Comparison of ENCODE assay signal across 37 mouse cellular contexts in genomic region chr6:87484806-87485205, GRCm38 (mm10). TPM values are rescaled to one million over a fixed set of nuclear protein-coding genes. Genes with fewer than 3 reads are reported as not detected.
DNase-seq lines count a peak whose midpoint lies in the region; ATAC-seq lines count a peak whose summit lies in the region.
"Had no signal": no experiment of that assay in that cellular context is flagged by ENCODE, and none has a peak within 500 bp of the region (broad histone marks: within the 10 kb centered on the region; RNA-seq: fewer than 3 reads in every experiment).

No protein-coding gene starts in this region.

- H3K36me3 ChIP-seq in midbrain, embryonic 11.5 days (ENCODE audit: control insufficient read depth, insufficient read depth, low read length) = no peaks in the 10 kb centered on the region
- H3K36me3 ChIP-seq in midbrain, embryonic 16.5 days (ENCODE audit: control insufficient read depth, insufficient read depth, low read length) = no peaks in the 10 kb centered on the region
- no peaks in the 10 kb centered on the region for H3K36me3 ChIP-seq in lung, embryonic 16.5 days (ENCODE audit: control insufficient read depth, insufficient read depth, low read length)
- no peaks in the 10 kb centered on the region for H3K36me3 ChIP-seq in forebrain, embryonic 16.5 days (ENCODE audit: control insufficient read depth, insufficient read depth)
- H3K36me3 ChIP-seq: forebrain, embryonic 10.5 days; hindbrain, embryonic 13.5 days; liver, embryonic 12.5 days; midbrain, embryonic 12.5 days; neural tube, embryonic 13.5 days had no signal

- no peak overlapping the region for H3K4me2 ChIP-seq in midbrain, embryonic 11.5 days
- no peak overlapping the region for H3K4me2 ChIP-seq in midbrain, embryonic 16.5 days (ENCODE audit: low read length)
- no peak overlapping the region for H3K4me2 ChIP-seq in lung, embryonic 16.5 days (ENCODE audit: low read depth, low read length)
- H3K4me2 ChIP-seq in forebrain, embryonic 16.5 days (ENCODE audit: low read length) = no peak overlapping the region
- H3K4me2 ChIP-seq: heart, embryonic 11.5 days; hindbrain, embryonic 13.5 days; liver, embryonic 12.5 days; midbrain, embryonic 12.5 days; neural tube, embryonic 13.5 days had no signal

- H3K27ac ChIP-seq in midbrain, embryonic 11.5 days (ENCODE audit: low read depth, low read length) = no peak overlapping the region
- no peak overlapping the region for H3K27ac ChIP-seq in midbrain, embryonic 16.5 days (ENCODE audit: low read length)
- H3K27ac ChIP-seq in lung, embryonic 16.5 days (ENCODE audit: low read length) = peak overlapping the region; percentile 50
- no peak overlapping the region for H3K27ac ChIP-seq in forebrain, embryonic 16.5 days (ENCODE audit: low read length)
- H3K27ac ChIP-seq: forebrain, embryonic 10.5 days; hindbrain, embryonic 13.5 days; left cerebral cortex, adult 2 months; liver, embryonic 12.5 days; midbrain, embryonic 12.5 days had no signal

- no peak overlapping the region for H3K9ac ChIP-seq in midbrain, embryonic 11.5 days (ENCODE audit: low read length)
- H3K9ac ChIP-seq in midbrain, embryonic 16.5 days (ENCODE audit: low read depth, low read length) = no peak overlapping the region
- H3K9ac ChIP-seq in lung, embryonic 16.5 days (ENCODE audit: low read length) = no peak overlapping the region
- H3K9ac ChIP-seq in forebrain, embryonic 16.5 days (replicated peaks; ENCODE audit: low read depth, low read length) = no peak overlapping the region
- H3K9ac ChIP-seq: forebrain, postnatal 0 days; hindbrain, embryonic 13.5 days; liver, embryonic 12.5 days; liver, postnatal 0 days; midbrain, embryonic 12.5 days; neural tube, embryonic 13.5 days had no signal

- no peaks in the 10 kb centered on the region for H3K4me1 ChIP-seq in midbrain, embryonic 11.5 days (ENCODE audit: control insufficient read depth, insufficient read depth, low read length)
- no peaks in the 10 kb centered on the region for H3K4me1 ChIP-seq in midbrain, embryonic 16.5 days (ENCODE audit: control insufficient read depth, insufficient read depth, low read length)
- peaks cover 14% of the 10 kb centered on the region for H3K4me1 ChIP-seq in lung, embryonic 16.5 days (replicated peaks; ENCODE audit: control insufficient read depth, insufficient read depth, low read length)
- H3K4me1 ChIP-seq in forebrain, embryonic 16.5 days (replicated peaks; ENCODE audit: control insufficient read depth, insufficient read depth, low read length) = no peaks in the 10 kb centered on the region
- H3K4me1 ChIP-seq: forebrain, embryonic 10.5 days; liver, embryonic 12.5 days; midbrain, embryonic 12.5 days had no signal

- intact Hi-C loops in left cerebral cortex, postnatal 36 days (cut with DNase I) = no loop called here

- no peak for ATAC-seq in midbrain, embryonic 11.5 days (ENCODE audit: low FRiP score)
- no peak for ATAC-seq in midbrain, embryonic 16.5 days
- ATAC-seq in lung, embryonic 16.5 days (ENCODE audit: low read depth) = peak; percentile 49
- ATAC-seq in forebrain, embryonic 16.5 days = no peak
- ATAC-seq: forebrain, postnatal 0 days; intestine, embryonic 16.5 days; liver, embryonic 12.5 days; liver, postnatal 0 days had no signal

- H3K4me3 ChIP-seq in midbrain, embryonic 11.5 days (ENCODE audit: low read depth, low read length) = no peak overlapping the region
- H3K4me3 ChIP-seq in midbrain, embryonic 16.5 days (ENCODE audit: low read depth, low read length) = no peak overlapping the region
- H3K4me3 ChIP-seq in lung, embryonic 16.5 days (ENCODE audit: low read length) = no peak overlapping the region
- no peak overlapping the region for H3K4me3 ChIP-seq in forebrain, embryonic 16.5 days (replicated peaks; ENCODE audit: low read length)
- H3K4me3 ChIP-seq: forebrain, embryonic 10.5 days; hindbrain, embryonic 13.5 days; left cerebral cortex, adult 2 months; liver, embryonic 12.5 days; midbrain, embryonic 12.5 days; neural tube, embryonic 13.5 days had no signal

- DNase-seq in midbrain, embryonic 11.5 days (ENCODE audit: low spot score, missing footprints) = peak; percentile 19
- peak; percentile 63 for DNase-seq in adipocyte (ENCODE audit: low spot score)
- peak; percentile 59 for DNase-seq in lung, postnatal 36 days
- DNase-seq in layer of hippocampus, postnatal 25 days (ENCODE audit: extremely low spot score in 1 of 2, low spot score in 1 of 2) = no peak
- DNase-seq in left cerebral cortex, postnatal 36 days (ENCODE audit: low spot score in 2 of 2) = no peak
- DNase-seq: adrenal gland, postnatal 14 days; cerebellum, adult 11-12 months; cerebellum, adult 9-11 months; forebrain, postnatal 0 days; gastrocnemius, postnatal 25 days; heart, postnatal 4 days; kidney, adult 9 months; kidney, postnatal 10 days; layer of hippocampus, adult 9-11 months; left cerebral cortex, postnatal 4 days; liver, postnatal 0 days; right cerebral cortex, postnatal 4 days; thymus, postnatal 4 days had no signal

- H3K9me3 ChIP-seq in midbrain, embryonic 11.5 days (ENCODE audit: control insufficient read depth, low read length) = no peaks in the 10 kb centered on the region
- no peaks in the 10 kb centered on the region for H3K9me3 ChIP-seq in midbrain, embryonic 16.5 days (replicated peaks; ENCODE audit: control insufficient read depth, low read length, poor library complexity, severe bottlenecking)
- no peaks in the 10 kb centered on the region for H3K9me3 ChIP-seq in lung, embryonic 16.5 days (ENCODE audit: control insufficient read depth, low read length)
- H3K9me3 ChIP-seq in forebrain, embryonic 16.5 days (ENCODE audit: control insufficient read depth, low read length) = no peaks in the 10 kb centered on the region
- H3K9me3 ChIP-seq: forebrain, embryonic 10.5 days; hindbrain, embryonic 13.5 days; liver, embryonic 12.5 days; midbrain, embryonic 12.5 days; neural tube, embryonic 13.5 days had no signal

- no peaks in the 10 kb centered on the region for H3K27me3 ChIP-seq in midbrain, embryonic 11.5 days (ENCODE audit: control insufficient read depth, insufficient read depth, low read length)
- H3K27me3 ChIP-seq in midbrain, embryonic 16.5 days (ENCODE audit: control insufficient read depth, insufficient read depth, low read depth, low read length) = no peaks in the 10 kb centered on the region
- no peaks in the 10 kb centered on the region for H3K27me3 ChIP-seq in lung, embryonic 16.5 days (ENCODE audit: control insufficient read depth, insufficient read depth, low read depth, low read length)
- H3K27me3 ChIP-seq in forebrain, embryonic 16.5 days (replicated peaks; ENCODE audit: control insufficient read depth, insufficient read depth, low read length) = no peaks in the 10 kb centered on the region
- H3K27me3 ChIP-seq: CH12.LX; hindbrain, embryonic 13.5 days; midbrain, embryonic 12.5 days; neural tube, embryonic 13.5 days had no signal

- 77% methylated on average over 5 of the region's 5 CpGs for WGBS in midbrain, embryonic 11.5 days
- 74% methylated on average over 5 of the region's 5 CpGs for WGBS in midbrain, embryonic 16.5 days
- WGBS in lung, embryonic 16.5 days = 27% methylated on average over 5 of the region's 5 CpGs
- 79% methylated on average over 5 of the region's 5 CpGs for WGBS in forebrain, embryonic 16.5 days

RNA-seq across cellular contexts. Expression of gene Arhgap25, which starts 48.3 kb away (rescaled TPM):
- 1.7 and 2.3 TPM in 2 replicates for polyA plus RNA-seq in midbrain, embryonic 11.5 days (2014; fragmentation: Nextera tagmentation; extraction: Ambion mirVana)
- polyA plus RNA-seq in midbrain, embryonic 16.5 days (2015; fragmentation: Nextera tagmentation; extraction: Ambion mirVana) = 0.99 and 1.9 TPM in 2 replicates
- 8.9 and 9.4 TPM in 2 replicates for polyA plus RNA-seq in lung, embryonic 16.5 days (2015; fragmentation: Nextera tagmentation; extraction: Ambion mirVana)
- 1 to 10 TPM; 2.8 to 3.3 TPM for total RNA-seq in layer of hippocampus, postnatal 25 days (2021)
- 2.2 and 2.7 TPM in 2 replicates for polyA plus RNA-seq in forebrain, embryonic 16.5 days (2015; fragmentation: Nextera tagmentation; extraction: Ambion mirVana)
- total RNA-seq in left cerebral cortex, postnatal 36 days (2021) = 10 to 100 TPM in 1 of 2 experiments, 1 to 10 TPM in 1; 7.9 to 10.7 TPM
- polyA plus RNA-seq: C2C12 had no signal

RNA-seq across cellular contexts. Expression of gene Bmp10, which starts 56.0 kb away (rescaled TPM):
- polyA plus RNA-seq in midbrain, embryonic 11.5 days (2014; fragmentation: Nextera tagmentation; extraction: Ambion mirVana) = not detected in 2 replicates
- polyA plus RNA-seq in midbrain, embryonic 16.5 days (2015; fragmentation: Nextera tagmentation; extraction: Ambion mirVana) = not detected in 2 replicates
- polyA plus RNA-seq in lung, embryonic 16.5 days (2015; fragmentation: Nextera tagmentation; extraction: Ambion mirVana) = 0.09 and 0.24 TPM in 2 replicates
- under 1 TPM in 1 of 2 experiments, not detected in 1; 0.05 TPM for total RNA-seq in layer of hippocampus, postnatal 25 days (2021)
- not detected in 2 replicates for polyA plus RNA-seq in forebrain, embryonic 16.5 days (2015; fragmentation: Nextera tagmentation; extraction: Ambion mirVana)
- total RNA-seq in left cerebral cortex, postnatal 36 days (2021) = not detected
- total RNA-seq: CH12.LX; ES-E14; forebrain, postnatal 0 days; gastrocnemius, postnatal 25 days; left cerebral cortex, adult 2 months; megakaryocyte, adult 5-6 weeks had no signal
- polyA plus RNA-seq: C2C12; forebrain, embryonic 10.5 days; forebrain, postnatal 0 days; hindbrain, embryonic 13.5 days; intestine, embryonic 16.5 days; large intestine, adult 2 months; limb, embryonic 14.5 days; midbrain, embryonic 12.5 days; neural tube, embryonic 13.5 days; spleen, adult 2 months; thymus, postnatal 0 days had no signal

Comparison
In these comparisons a context has a peak if more than half of its experiments do, and no peak if none do; other contexts are left out.
1. DNase-seq: peak in midbrain, embryonic 11.5 days (single experiment), adipocyte (single experiment) and lung, postnatal 36 days (single experiment); none in layer of hippocampus, postnatal 25 days (0 of 2) and left cerebral cortex, postnatal 36 days (0 of 2).